Mouse (Mus musculus) stomach, postnatal 0 days (tissue): Measurements from ENCODE around the gene Fus. TPM values are rescaled to one million over a fixed set of nuclear protein-coding genes. Genes with fewer than 3 reads are reported as not detected.
"Not testable (repeated sequence)": the region's sequence is repeated elsewhere in the genome, so short reads cannot be mapped to it uniquely, and the experiment has no call there.

Experiments
- ATAC-seq: fragments of 200-750 bp; cut with Nextera tagmentation; 2 replicates; pipeline ENCODE4 v1.8.0; 2017; ENCODE audit not compliant: low FRiP score, low TSS enrichment
- DNase-seq: peaks from one replicate; pipeline ENCODE4 v3.0.0-alpha.2; 2016; ENCODE audit warnings: low spot score
- H3K27ac ChIP-seq: fragments of 300-500 bp; sonication (generic); replicated peaks from 2 replicates; pipeline ENCODE4 v1.5.1; 2014; ENCODE audit warnings: mild to moderate bottlenecking, control low read depth
- H3K27me3 ChIP-seq: fragments of 300-500 bp; sonication (generic); 2 replicates; pipeline ENCODE4 v1.6.1; 2014; ENCODE audit warnings: low read length; ENCODE audit not compliant: control insufficient read depth, insufficient read depth
- H3K36me3 ChIP-seq: fragments of 300-500 bp; sonication (generic); 2 replicates; pipeline ENCODE4 v1.6.1; 2014; ENCODE audit warnings: low read length, mixed read lengths; ENCODE audit not compliant: control insufficient read depth, insufficient read depth
- H3K4me1 ChIP-seq: fragments of 300-500 bp; sonication (generic); replicated peaks from 2 replicates; pipeline ENCODE4 v1.6.1; 2014; ENCODE audit warnings: antibody characterized with exemption; ENCODE audit not compliant: control insufficient read depth, insufficient read depth
- H3K4me2 ChIP-seq: fragments of 300-500 bp; sonication (generic); replicated peaks from 2 replicates; pipeline ENCODE4 v1.6.1; 2014; ENCODE audit warnings: low read depth, mild to moderate bottlenecking, control low read depth, moderate library complexity
- H3K4me3 ChIP-seq: fragments of 300-500 bp; sonication (generic); 2 replicates; pipeline ENCODE4 v1.5.1; 2014; ENCODE audit warnings: low read depth, low read length, control low read depth
- H3K9ac ChIP-seq: fragments of 300-500 bp; sonication (generic); 2 replicates; pipeline ENCODE4 v1.6.1; 2014; ENCODE audit warnings: mild to moderate bottlenecking, low read length, control low read depth, mixed read lengths
- H3K9me3 ChIP-seq: fragments of 300-500 bp; sonication (generic); 2 replicates; pipeline ENCODE4 v1.6.1; 2016; ENCODE audit warnings: low read length; ENCODE audit not compliant: control insufficient read depth
- CTCF ChIP-seq: IDR thresholded peaks from 2 replicates; pipeline ENCODE4 v1.5.1; 2016; ENCODE audit warnings: antibody characterized with exemption, low read depth, mild to moderate bottlenecking, moderate library complexity
- EP300 ChIP-seq: optimal IDR thresholded peaks from 2 replicates; pipeline ENCODE3; 2016; ENCODE audit warnings: antibody characterized with exemption
- WGBS: fragments of 180-500 bp; shearing (Covaris S2); extraction: QIAGEN DNeasy Blood & Tissue Kit; methylation state at CpG from one replicate; pipeline ENCODE4 v1.1.7; 2014; 5-methylcytosine and 5-hydroxymethylcytosine counted together
- polyA plus RNA-seq: library from polyadenylated mRNA; unstranded; fragments of >200 nt; fragmentation: Nextera tagmentation; extraction: Ambion mirVana; gene quantifications from 2 replicates; pipeline ENCODE4 v1.2.1, GENCODE M21; 2015

Gene Fus
- polyA plus RNA-seq, 1 experiment from 2014 or later = 130 TPM

- no peaks in the 10 kb centered on the region for H3K9me3 ChIP-seq
- no peak overlapping the region for H3K4me2 ChIP-seq
- ATAC-seq = no peak
- H3K27ac ChIP-seq = no peak overlapping the region
- no peaks in the 10 kb centered on the region for H3K4me1 ChIP-seq
- H3K9ac ChIP-seq = no peak overlapping the region
- DNase-seq = no peak
- H3K4me3 ChIP-seq = no peak overlapping the region
- no peaks in the 10 kb centered on the region for H3K36me3 ChIP-seq
- TF ChIP-seq EP300 (no peak), CTCF (no peak)
- WGBS = 90% methylated on average over 13 of the region's 13 CpGs
- no peaks in the 10 kb centered on the region for H3K27me3 ChIP-seq
These were observed 45.9 kb downstream of the Fus start for GRCm38 (mm10) chr7:128013116-128013515.

- WGBS = 47% methylated on average over 5 of the region's 5 CpGs
- not testable (repeated sequence) for H3K9me3 ChIP-seq, H3K4me2 ChIP-seq, H3K4me1 ChIP-seq, H3K36me3 ChIP-seq, H3K27me3 ChIP-seq, DNase-seq, H3K27ac ChIP-seq, H3K9ac ChIP-seq, H3K4me3 ChIP-seq, ATAC-seq
These were observed 48.9 kb downstream of the Fus start for GRCm38 (mm10) chr7:128016134-128016533.

GRCm38 (mm10) chr7:128016650-128017049 lies 49.4 kb downstream of the Fus start:
- Histone ChIP-seq H3K4me1 (no peaks in the 10 kb centered on the region), H3K9me3 (no peaks in the 10 kb centered on the region), H3K9ac (no peak overlapping the region), H3K4me2 (no peak overlapping the region), H3K27me3 (no peaks in the 10 kb centered on the region), H3K4me3 (no peak overlapping the region), H3K27ac (no peak overlapping the region), H3K36me3 (no peaks in the 10 kb centered on the region)
- ATAC-seq (no peak), DNase-seq (no peak)
- 61% methylated on average over 6 of the region's 6 CpGs for WGBS
- TF ChIP-seq EP300 = no peak
- no peak for TF ChIP-seq CTCF

GRCm38 (mm10) chr7:128018275-128018674 lies 51.0 kb downstream of the Fus start:
- Histone ChIP-seq H3K36me3 (no peaks in the 10 kb centered on the region), H3K9ac (no peak overlapping the region), H3K4me2 (no peak overlapping the region), H3K9me3 (no peaks in the 10 kb centered on the region), H3K4me3 (no peak overlapping the region), H3K27ac (no peak overlapping the region), H3K27me3 (no peaks in the 10 kb centered on the region), H3K4me1 (no peaks in the 10 kb centered on the region)
- ATAC-seq (no peak), DNase-seq (no peak)
- TF ChIP-seq CTCF (no peak), EP300 (no peak)
- WGBS = 85% methylated on average over 3 of the region's 3 CpGs

GRCm38 (mm10) chr7:128019187-128019586 lies 51.9 kb downstream of the Fus start:
- Histone ChIP-seq H3K36me3 (no peaks in the 10 kb centered on the region), H3K4me3 (no peak overlapping the region), H3K27ac (no peak overlapping the region), H3K4me1 (no peaks in the 10 kb centered on the region), H3K4me2 (no peak overlapping the region), H3K27me3 (no peaks in the 10 kb centered on the region), H3K9ac (no peak overlapping the region), H3K9me3 (no peaks in the 10 kb centered on the region)
- DNase-seq (no peak), ATAC-seq (peak; percentile 73; the same call in 1 of the 2 replicates)
- WGBS = 56% methylated on average over 2 of the region's 2 CpGs
- TF ChIP-seq CTCF (no peak), EP300 (no peak)

GRCm38 (mm10) chr7:128022974-128023373 lies 55.7 kb downstream of the Fus start:
- H3K4me3 ChIP-seq = no peak overlapping the region
- H3K27ac ChIP-seq = no peak overlapping the region
- 62% methylated on average over 8 of the region's 8 CpGs for WGBS
- no peak overlapping the region for H3K9ac ChIP-seq
- no peaks in the 10 kb centered on the region for H3K9me3 ChIP-seq
- peak; percentile 60 for TF ChIP-seq CTCF
- TF ChIP-seq EP300 = no peak
- H3K27me3 ChIP-seq = no peaks in the 10 kb centered on the region
- H3K36me3 ChIP-seq = no peaks in the 10 kb centered on the region
- ATAC-seq = no peak
- H3K4me2 ChIP-seq = no peak overlapping the region
- no peaks in the 10 kb centered on the region for H3K4me1 ChIP-seq
- no peak for DNase-seq
